20 mouse cellular contexts compared by ENCODE assay signal in genomic region chr7:112278648-112279047, GRCm38 (mm10). TPM values are rescaled to one million over a fixed set of nuclear protein-coding genes. Genes with fewer than 3 reads are reported as not detected.
DNase-seq lines count a peak whose midpoint lies in the region; ATAC-seq and TF ChIP-seq lines count a peak whose summit lies in the region.
"Had no signal": no experiment of that assay in that cellular context is flagged by ENCODE, and none has a peak within 500 bp of the region (broad histone marks: within the 10 kb centered on the region; RNA-seq: fewer than 3 reads in every experiment).

No protein-coding gene starts in this region.

- no peak for DNase-seq in heart, adult 8-10 months (ENCODE audit: low spot score)
- DNase-seq in kidney, postnatal 0 days (ENCODE audit: low spot score) = no peak
- DNase-seq in kidney, postnatal 36 days = no peak
- DNase-seq in hindbrain, embryonic 14.5 days (ENCODE audit: low spot score) = no peak
- DNase-seq: adrenal gland, postnatal 25 days; cerebellum, postnatal 25 days; gastrocnemius, postnatal 14 days; kidney, adult 9 months; liver, postnatal 0 days; right cerebral cortex, postnatal 14 days; thymus, postnatal 4 days had no signal

- no peaks in the 10 kb centered on the region for H3K9me3 ChIP-seq in heart, embryonic 13.5 days
- H3K9me3 ChIP-seq in kidney, postnatal 0 days (replicated peaks; ENCODE audit: low read length) = no peaks in the 10 kb centered on the region
- no peaks in the 10 kb centered on the region for H3K9me3 ChIP-seq in hindbrain, embryonic 14.5 days (ENCODE audit: control insufficient read depth, low read length)
- H3K9me3 ChIP-seq: hindbrain, embryonic 13.5 days; limb, embryonic 13.5 days had no signal

- no peak for TF ChIP-seq CTCF in kidney, postnatal 0 days (IDR thresholded peaks at IDR 0.05; ENCODE audit: low read depth)
- TF ChIP-seq CTCF in C2C12 (IDR thresholded peaks at IDR 0.05; ENCODE audit: control insufficient read depth, insufficient read depth, insufficient read length) = no peak

- H3K4me3 ChIP-seq in heart, embryonic 13.5 days = no peak overlapping the region
- H3K4me3 ChIP-seq in kidney, postnatal 0 days (replicated peaks; ENCODE audit: low read depth, low read length) = no peak overlapping the region
- H3K4me3 ChIP-seq in C2C12 (ENCODE audit: insufficient read depth, poor library complexity, severe bottlenecking) = no peak overlapping the region
- H3K4me3 ChIP-seq in myocyte = no peak overlapping the region
- H3K4me3 ChIP-seq in hindbrain, embryonic 14.5 days (replicated peaks; ENCODE audit: low read length) = no peak overlapping the region
- H3K4me3 ChIP-seq: erythroblast, embryonic 14.5 days; hindbrain, embryonic 13.5 days; limb, embryonic 13.5 days had no signal

- H3K27me3 ChIP-seq in heart, embryonic 13.5 days (replicated peaks) = no peaks in the 10 kb centered on the region
- no peaks in the 10 kb centered on the region for H3K27me3 ChIP-seq in kidney, postnatal 0 days (ENCODE audit: insufficient read depth, low read length)
- H3K27me3 ChIP-seq in C2C12 (ENCODE audit: control insufficient read depth, insufficient read depth, insufficient read length) = no peaks in the 10 kb centered on the region
- no peaks in the 10 kb centered on the region for H3K27me3 ChIP-seq in myocyte (ENCODE audit: control insufficient read depth, insufficient read depth, insufficient read length)
- no peaks in the 10 kb centered on the region for H3K27me3 ChIP-seq in hindbrain, embryonic 14.5 days (ENCODE audit: control insufficient read depth, insufficient read depth, low read length)
- H3K27me3 ChIP-seq: hindbrain, embryonic 13.5 days had no signal

- H3K4me1 ChIP-seq in heart, embryonic 13.5 days = peaks cover 97% of the 10 kb centered on the region
- peaks cover 30% of the 10 kb centered on the region for H3K4me1 ChIP-seq in kidney, postnatal 0 days (replicated peaks; ENCODE audit: insufficient read depth, low read length)
- H3K4me1 ChIP-seq in hindbrain, embryonic 14.5 days (replicated peaks; ENCODE audit: control insufficient read depth, insufficient read depth, low read length) = 0 out of 2 replicates have a peak, but pooled peaks cover 9% of the 10 kb centered on the region

- ATAC-seq in heart, embryonic 13.5 days (ENCODE audit: extremely low read depth, insufficient number of reproducible peaks, low FRiP score, low TSS enrichment) = no peak
- no peak for ATAC-seq in kidney, postnatal 0 days (replicated peaks; ENCODE audit: low FRiP score, low read depth)
- ATAC-seq in hindbrain, embryonic 14.5 days (ENCODE audit: low FRiP score) = no peak
- ATAC-seq: forebrain, embryonic 16.5 days; liver, postnatal 0 days; midbrain, embryonic 16.5 days had no signal

- no peak overlapping the region for H3K4me2 ChIP-seq in heart, embryonic 13.5 days
- no peak overlapping the region for H3K4me2 ChIP-seq in kidney, postnatal 0 days (ENCODE audit: low read length)
- peak overlapping the region; percentile 35 for H3K4me2 ChIP-seq in myocyte (ENCODE audit: low read depth)
- H3K4me2 ChIP-seq in hindbrain, embryonic 14.5 days (replicated peaks) = no peak overlapping the region
- H3K4me2 ChIP-seq: hindbrain, embryonic 13.5 days; limb, embryonic 13.5 days had no signal

- no peak overlapping the region for H3ac ChIP-seq in C2C12 (ENCODE audit: control insufficient read depth, insufficient read length, low read depth)
- no peak overlapping the region for H3ac ChIP-seq in myocyte (ENCODE audit: control insufficient read depth, insufficient read length)

- TF ChIP-seq POLR2A in myocyte (IDR thresholded peaks at IDR 0.05; ENCODE audit: insufficient read length, low read depth) = no peak

- peaks cover 83% of the 10 kb centered on the region for H3K79me2 ChIP-seq in C2C12 (ENCODE audit: control insufficient read depth, insufficient read depth)
- H3K79me2 ChIP-seq in myocyte (ENCODE audit: control insufficient read depth, insufficient read depth) = peaks cover 54% of the 10 kb centered on the region

- 36% methylated on average over 4 of the region's 4 CpGs for WGBS in heart, embryonic 13.5 days
- WGBS in kidney, postnatal 0 days = 52% methylated on average over 4 of the region's 4 CpGs
- 68% methylated on average over 4 of the region's 4 CpGs for whole genome bisulfite sequencing in hindbrain, embryonic 14.5 days

- H3K36me3 ChIP-seq in heart, embryonic 13.5 days = peaks cover 62% of the 10 kb centered on the region
- H3K36me3 ChIP-seq in kidney, postnatal 0 days (ENCODE audit: insufficient read depth, low read length) = no peaks in the 10 kb centered on the region
- H3K36me3 ChIP-seq in C2C12 (ENCODE audit: control insufficient read depth, insufficient read depth) (peaks cover 40% of the 10 kb centered on the region), myocyte (ENCODE audit: control insufficient read depth, insufficient read depth) (no peaks in the 10 kb centered on the region)
- no peaks in the 10 kb centered on the region for H3K36me3 ChIP-seq in hindbrain, embryonic 14.5 days (replicated peaks; ENCODE audit: control insufficient read depth, insufficient read depth)
- H3K36me3 ChIP-seq: hindbrain, embryonic 13.5 days; limb, embryonic 13.5 days had no signal

- peaks cover 56% of the 10 kb centered on the region for H3K79me3 ChIP-seq in C2C12 (ENCODE audit: low read depth)

- H3K9ac ChIP-seq in heart, embryonic 13.5 days = peak overlapping the region; percentile 62
- H3K9ac ChIP-seq in kidney, postnatal 0 days (ENCODE audit: low read depth, low read length) = no peak overlapping the region
- H3K9ac ChIP-seq in hindbrain, embryonic 14.5 days = no peak overlapping the region
- H3K9ac ChIP-seq: hindbrain, embryonic 13.5 days; limb, embryonic 13.5 days; liver, postnatal 0 days had no signal

- H3K27ac ChIP-seq in heart, embryonic 13.5 days (replicated peaks) = peak overlapping the region; percentile 94
- H3K27ac ChIP-seq in kidney, postnatal 0 days = 0 out of 2 replicates have a peak overlapping the region, but pooled peaks have one; percentile 13
- H3K27ac ChIP-seq in hindbrain, embryonic 14.5 days = no peak overlapping the region
- H3K27ac ChIP-seq: hindbrain, embryonic 13.5 days; limb, embryonic 13.5 days had no signal

TF ChIP-seq in C2C12, 6 proteins besides CTCF, POLR2A, EP300 and RAD21:
- no peak for TF ChIP-seq USF1 (IDR thresholded peaks at IDR 0.05; ENCODE audit: low read depth)
- TF ChIP-seq CEBPB (IDR thresholded peaks at IDR 0.05; ENCODE audit: low read depth) = peak; percentile 88

TF ChIP-seq in myocyte, 11 proteins besides CTCF, POLR2A, EP300 and RAD21:
- TF ChIP-seq CEBPB (IDR thresholded peaks at IDR 0.05; ENCODE audit: insufficient read depth, poor library complexity, severe bottlenecking) (peak; percentile 66; the same call in 1 of the 2 replicates), USF1 (IDR thresholded peaks at IDR 0.05; ENCODE audit: low read depth) (no peak), MYOD1 (IDR thresholded peaks at IDR 0.05; ENCODE audit: control insufficient read depth in 1 of 3, insufficient read length in 2 of 3, low read depth in 2 of 3) (no peak)

RNA-seq across cellular contexts. Expression of gene Mical2, which starts 53.0 kb away (rescaled TPM):
- polyA plus RNA-seq in heart, embryonic 13.5 days (2015; fragmentation: Nextera tagmentation; extraction: Ambion mirVana) = 105 and 109 TPM in 2 replicates
- total RNA-seq in heart, adult 8-10 months (2022) = 100 to 1,000 TPM in 1 of 4 experiments, 10 to 100 TPM in 3; 82.0 to 100 (median 95.6) TPM
- 5.1 and 5.7 TPM in 2 replicates for polyA plus RNA-seq in kidney, postnatal 0 days (2015; fragmentation: Nextera tagmentation; extraction: Ambion mirVana)
- 76.9 TPM for polyA plus RNA-seq in C2C12 (2012; fragmentation: generic; extraction: Trizol)
- polyA plus RNA-seq in myocyte (2012; fragmentation: generic; extraction: Trizol) = 34.8 TPM
- polyA plus RNA-seq in hindbrain, embryonic 14.5 days (2014; fragmentation: Nextera tagmentation; extraction: Ambion mirVana) = 3.8 and 4.0 TPM in 2 replicates
- total RNA-seq: CH12.LX had no signal
- polyA plus RNA-seq: erythroblast, embryonic 14.5 days had no signal
